8 mouse cellular contexts compared by ENCODE assay signal in the genomic region with DNA sequence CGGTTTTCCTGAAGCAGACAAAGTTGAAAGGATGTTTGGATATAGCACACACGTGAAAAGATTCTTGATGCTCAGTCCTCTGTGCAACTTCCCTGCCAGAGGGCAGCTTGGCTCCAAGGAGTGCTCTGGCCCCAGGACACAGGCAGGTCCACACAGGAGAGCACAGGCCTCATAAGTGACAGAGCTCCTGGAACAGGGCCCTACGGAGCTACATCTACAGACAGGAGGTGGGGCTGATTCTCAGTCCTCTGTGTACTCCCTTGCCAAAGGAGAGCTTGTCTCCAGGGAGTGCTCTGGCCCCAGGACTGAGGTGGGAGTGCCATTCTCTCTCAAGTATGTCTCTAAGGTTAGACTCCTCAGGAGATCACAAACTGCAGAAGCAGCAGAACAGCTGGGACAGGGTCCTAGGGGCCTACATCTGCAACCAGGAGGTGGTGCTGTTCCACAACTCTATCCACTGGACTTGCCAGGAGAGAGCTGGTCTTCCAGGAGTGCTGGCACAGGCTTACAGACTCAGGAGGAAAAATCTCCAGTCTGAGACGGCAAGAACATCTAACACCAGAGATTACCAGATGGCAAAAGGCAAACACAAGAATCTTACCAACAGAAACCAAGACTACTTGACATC.
DNase-seq lines count a peak whose midpoint lies in the region; ATAC-seq and TF ChIP-seq lines count a peak whose summit lies in the region.

No protein-coding gene starts in this region.

- H3K9ac ChIP-seq in forebrain, embryonic 13.5 days, result no peak overlapping the region
- no peak overlapping the region for H3K9ac ChIP-seq in liver, postnatal 0 days (replicated peaks)
- no peak overlapping the region for H3K9ac ChIP-seq in stomach, embryonic 14.5 days (replicated peaks; ENCODE audit: low read depth, low read length)

- no peak overlapping the region for H3K4me3 ChIP-seq in forebrain, embryonic 13.5 days
- H3K4me3 ChIP-seq in liver, postnatal 0 days (ENCODE audit: low read depth, low read length), result no peak overlapping the region
- no peak overlapping the region for H3K4me3 ChIP-seq in stomach, embryonic 14.5 days (ENCODE audit: low read depth, low read length)

- H3K4me2 ChIP-seq in forebrain, embryonic 13.5 days, result no peak overlapping the region
- no peak overlapping the region for H3K4me2 ChIP-seq in liver, postnatal 0 days (ENCODE audit: low read depth, low read length)
- no peak overlapping the region for H3K4me2 ChIP-seq in stomach, embryonic 14.5 days (replicated peaks; ENCODE audit: low read depth, low read length)

- peak; percentile 26; the same call in 1 of the 2 replicates for TF ChIP-seq CTCF in liver, postnatal 0 days (IDR thresholded peaks at IDR 0.05; ENCODE audit: low read depth)

- no peaks in the 10 kb centered on the region for H3K36me3 ChIP-seq in forebrain, embryonic 13.5 days (ENCODE audit: poor library complexity, severe bottlenecking)
- no peaks in the 10 kb centered on the region for H3K36me3 ChIP-seq in liver, postnatal 0 days (replicated peaks; ENCODE audit: insufficient read depth, low read length)
- no peaks in the 10 kb centered on the region for H3K36me3 ChIP-seq in stomach, embryonic 14.5 days (ENCODE audit: control insufficient read depth, insufficient read depth, low read length)

- TF ChIP-seq EP300 in liver, postnatal 0 days (IDR thresholded peaks at IDR 0.05; ENCODE audit: low read depth), result no peak

- no peak overlapping the region for H3K27ac ChIP-seq in forebrain, embryonic 13.5 days
- no peak overlapping the region for H3K27ac ChIP-seq in liver, postnatal 0 days (ENCODE audit: low read depth)
- no peak overlapping the region for H3K27ac ChIP-seq in stomach, embryonic 14.5 days (ENCODE audit: low read length)

- no peak for DNase-seq in cerebellum, adult 8-10 months
- peak; percentile 6 for DNase-seq in right cerebral cortex, postnatal 4 days
- no peak for DNase-seq in right cerebral cortex, postnatal 25 days
- DNase-seq in liver, postnatal 0 days, result no peak
- no peak for DNase-seq in layer of hippocampus, adult 9-10 months (ENCODE audit: low spot score)

- H3K27me3 ChIP-seq in forebrain, embryonic 13.5 days, result no peaks in the 10 kb centered on the region
- no peaks in the 10 kb centered on the region for H3K27me3 ChIP-seq in liver, postnatal 0 days (ENCODE audit: insufficient read depth, low read length)
- no peaks in the 10 kb centered on the region for H3K27me3 ChIP-seq in stomach, embryonic 14.5 days (ENCODE audit: control insufficient read depth, insufficient read depth, low read length)

- no peaks in the 10 kb centered on the region for H3K4me1 ChIP-seq in forebrain, embryonic 13.5 days
- H3K4me1 ChIP-seq in liver, postnatal 0 days (ENCODE audit: insufficient read depth), result no peaks in the 10 kb centered on the region
- H3K4me1 ChIP-seq in stomach, embryonic 14.5 days (ENCODE audit: control insufficient read depth, insufficient read depth, low read length), result no peaks in the 10 kb centered on the region

- no peaks in the 10 kb centered on the region for H3K9me3 ChIP-seq in forebrain, embryonic 13.5 days (replicated peaks)
- H3K9me3 ChIP-seq in liver, postnatal 0 days (ENCODE audit: low read length), result no peaks in the 10 kb centered on the region
- no peaks in the 10 kb centered on the region for H3K9me3 ChIP-seq in stomach, embryonic 14.5 days (ENCODE audit: control insufficient read depth, low read depth, low read length)

- 61% methylated on average over 4 of the region's 4 CpGs for WGBS in forebrain, embryonic 13.5 days
- 62% methylated on average over 4 of the region's 4 CpGs for WGBS in liver, postnatal 0 days (ENCODE audit: insufficient replicate concordance)
- WGBS in stomach, embryonic 14.5 days, result 59% methylated on average over 4 of the region's 4 CpGs

- ATAC-seq in cerebellum, adult (ENCODE audit: insufficient number of reproducible peaks, low FRiP score, low TSS enrichment), result peak; percentile 31; the same call in 1 of the 2 replicates
- ATAC-seq in forebrain, embryonic 13.5 days, result peak; percentile 58; the same call in 1 of the 2 replicates
- no peak for ATAC-seq in liver, postnatal 0 days
- ATAC-seq in stomach, embryonic 14.5 days (ENCODE audit: insufficient number of reproducible peaks, insufficient read depth, low FRiP score, low read depth), result peak; percentile 58; the same call in 1 of the 2 replicates
